Mouse (Mus musculus): ENCODE measurements around the gene Akr1c12.

DNA sequence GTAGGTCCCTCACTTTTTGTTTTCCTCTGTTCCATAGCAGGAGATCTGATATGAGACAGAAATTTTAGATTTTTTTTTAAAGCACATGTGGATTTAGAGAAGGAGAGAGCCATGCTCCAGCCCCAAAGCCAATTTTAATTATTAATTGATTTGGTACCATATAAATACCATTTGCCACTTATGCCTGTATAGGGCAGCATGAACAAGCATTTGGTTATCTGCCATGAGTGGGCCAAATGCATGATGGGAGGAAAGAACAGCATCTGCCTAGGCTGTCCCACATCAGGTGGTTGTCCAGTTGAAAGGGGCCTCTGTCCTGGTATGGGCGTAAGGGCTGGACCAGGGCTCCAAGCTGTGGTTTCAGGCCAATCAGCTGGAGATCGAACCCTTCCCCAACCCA is 39.5 kb upstream of the Akr1c12 start:
- TF ChIP-seq CTCF (IDR thresholded peaks at IDR 0.05; ENCODE audit: insufficient read depth, low read depth, low read length), result no peak
- TF ChIP-seq POLR2A (IDR thresholded peaks at IDR 0.05; ENCODE audit: insufficient read depth, low read depth, low read length), result no peak
